Mouse (Mus musculus): Measurements from ENCODE around the gene Apoh. TPM values are rescaled to one million over a fixed set of nuclear protein-coding genes. Genes with fewer than 3 reads are reported as not detected.

Apoh gene
- total and polyA plus RNA-seq, 3 experiments = 0.95 TPM; not detected in 2

DNA sequence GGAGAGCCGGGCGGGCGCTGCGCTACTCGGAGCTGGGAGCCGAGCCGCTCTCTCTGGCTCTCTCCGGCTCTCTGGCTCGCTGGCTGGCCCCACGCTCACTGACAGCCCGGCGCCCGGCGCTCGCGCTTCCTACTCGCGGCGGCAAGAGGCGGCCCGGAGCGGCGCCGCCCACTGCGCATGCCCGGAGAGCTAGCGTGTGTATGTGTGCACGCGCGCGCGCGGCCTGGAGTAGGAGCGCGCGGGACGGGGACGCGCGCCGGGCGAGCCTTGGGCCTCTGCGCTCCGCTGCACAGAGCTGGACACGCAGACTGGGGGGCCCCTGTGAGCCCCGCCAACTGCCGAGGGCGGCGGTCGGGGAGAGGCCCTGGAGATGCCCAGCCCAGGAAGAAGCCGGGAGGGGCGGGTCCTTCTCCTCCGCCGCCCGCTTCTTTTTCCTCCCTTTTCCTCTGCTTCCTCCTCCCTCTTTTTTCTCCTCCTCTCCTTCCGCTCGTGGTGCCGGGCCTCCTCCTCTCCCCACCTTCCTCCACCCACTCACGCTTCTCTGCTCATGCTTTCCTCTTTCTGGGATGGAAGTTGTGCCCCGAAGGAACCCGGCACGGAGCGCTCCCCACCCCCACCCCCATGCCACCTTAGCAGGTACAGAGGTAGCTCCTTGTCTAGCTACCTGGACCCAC is 772 bp downstream of the Apoh start, which contains the start of gene Prkca (continued):
- no peak for TF ChIP-seq SMC3 (IDR thresholded peaks at IDR 0.05; ENCODE audit: low read depth, low read length)
- TF ChIP-seq TCF12 (IDR thresholded peaks at IDR 0.05; ENCODE audit: low read depth, low read length) = peak; percentile 93
- no peak for TF ChIP-seq E2F4 (IDR thresholded peaks at IDR 0.05; ENCODE audit: insufficient replicate concordance, low read depth, low read length)
- TF ChIP-seq CHD1 (IDR thresholded peaks at IDR 0.05; ENCODE audit: low read depth, low read length) = no peak
- no peak for TF ChIP-seq ZC3H11A (IDR thresholded peaks at IDR 0.05; ENCODE audit: low read depth, low read length)
- TF ChIP-seq IRF4 (IDR thresholded peaks at IDR 0.05; ENCODE audit: low read depth, low read length) = peak; percentile 57; the same call in 1 of the 2 replicates
- TF ChIP-seq HCFC1 (IDR thresholded peaks at IDR 0.05; ENCODE audit: low read depth, low read length) = no peak; the same call in 1 of the 2 replicates
- no peak for TF ChIP-seq ZKSCAN1 (IDR thresholded peaks at IDR 0.05; ENCODE audit: borderline replicate concordance, low read depth, low read length)
- no peak for TF ChIP-seq CTCF (conservative IDR thresholded peaks at IDR 0.05 in 1 of 2, IDR thresholded peaks at IDR 0.05 in 1 of 2; ENCODE audit: low read depth in 2 of 2, low read length in 2 of 2)
- no peak for TF ChIP-seq JUN (IDR thresholded peaks at IDR 0.05; ENCODE audit: insufficient read depth, low read depth, low read length)
- no peak for TF ChIP-seq MYC (IDR thresholded peaks at IDR 0.05; ENCODE audit: low read depth, low read length)
- TF ChIP-seq UBTF (IDR thresholded peaks at IDR 0.05; ENCODE audit: low read depth, low read length) = peak; percentile 96; the same call in 1 of the 2 replicates
- no peak for TF ChIP-seq MAFK (IDR thresholded peaks at IDR 0.05; ENCODE audit: insufficient replicate concordance, low read length)
- TF ChIP-seq ZNF384 (IDR thresholded peaks at IDR 0.05; ENCODE audit: low read depth, low read length) = no peak
- no peak for TF ChIP-seq MAZ (IDR thresholded peaks at IDR 0.05; ENCODE audit: low read depth, low read length)
- no peak for TF ChIP-seq USF2 (conservative IDR thresholded peaks at IDR 0.05; ENCODE audit: low read depth, low read length)
- TF ChIP-seq ELF1 (IDR thresholded peaks at IDR 0.05; ENCODE audit: low read depth, low read length) = peak; percentile 79
- TF ChIP-seq CHD2 (IDR thresholded peaks at IDR 0.05; ENCODE audit: low read length) = peak; percentile 57; the same call in 1 of the 2 replicates

DNA sequence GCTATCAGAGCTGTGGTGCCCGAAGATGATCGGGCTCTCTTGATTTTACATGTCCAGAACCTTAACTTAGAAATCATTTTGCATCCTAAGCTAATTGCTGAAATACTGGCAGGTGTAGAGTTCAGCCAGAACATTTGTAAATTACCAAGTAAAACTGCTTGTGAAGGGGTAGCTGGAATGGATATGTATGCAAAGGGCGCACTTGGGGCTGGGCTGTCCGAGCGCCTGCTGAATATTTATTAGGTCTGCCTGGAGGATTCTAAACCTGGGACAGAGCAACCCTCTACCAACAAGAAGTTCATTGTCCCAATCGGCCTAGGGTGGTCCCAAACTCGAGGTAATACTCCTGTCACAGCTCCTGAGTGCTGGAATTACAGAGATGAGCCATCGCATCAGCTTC is 1.6 kb downstream of the Apoh start:
- H3K36me3 ChIP-seq (replicated peaks in 1 of 2; ENCODE audit: control insufficient read depth in 1 of 2, insufficient read depth in 1 of 2, low read length in 1 of 2) = peaks cover 2 to 5% of the 10 kb centered on the region in 2 experiments
- peak overlapping the region; percentile 86 for H3K4me2 ChIP-seq (ENCODE audit: insufficient read depth, low read depth, poor library complexity, severe bottlenecking)
- in situ Hi-C loops (cut with MboI; ENCODE audit: low pct_ligation_motif_present, low pct_unique_long_range_greater_than_20kb, low sequenced_read_pairs) (no loop called here), dilution Hi-C loops (cut with MboI; ENCODE audit: extremely low pct_ligation_motif_present, extremely low pct_unique_long_range_greater_than_20kb, low sequenced_read_pairs) (no loop called here)
- DNase-seq (ENCODE audit: extremely low read depth) = no peak
- peaks cover 2 to 17% of the 10 kb centered on the region in 2 experiments for H3K4me1 ChIP-seq (ENCODE audit: control insufficient read depth in 1 of 2, insufficient read depth in 2 of 2)
- peaks cover 29% of the 10 kb centered on the region for H3K79me2 ChIP-seq (replicated peaks; ENCODE audit: control insufficient read depth, extremely low read depth, insufficient read depth, poor library complexity, severe bottlenecking)
- H3K4me3 ChIP-seq (replicated peaks in 1 of 3; ENCODE audit: low read depth in 2 of 3, low read length in 2 of 3, poor library complexity in 1 of 3) = peak overlapping the region in 1 of 3 experiments; percentile 95
- peak overlapping the region; percentile 61; the same call in 1 of the 2 replicates for H3K9ac ChIP-seq (ENCODE audit: insufficient read depth, low read depth)
- no peaks in the 10 kb centered on the region for H3K9me3 ChIP-seq (replicated peaks; ENCODE audit: low read length)
- TF ChIP-seq IRF4 (IDR thresholded peaks at IDR 0.05; ENCODE audit: low read depth, low read length) = no peak
- TF ChIP-seq MAZ (IDR thresholded peaks at IDR 0.05; ENCODE audit: low read depth, low read length) = no peak
- no peak for TF ChIP-seq EP300 (IDR thresholded peaks at IDR 0.05; ENCODE audit: low read length)
- no peak for TF ChIP-seq NELFE (IDR thresholded peaks at IDR 0.05; ENCODE audit: low read depth, low read length)
- TF ChIP-seq TCF12 (IDR thresholded peaks at IDR 0.05; ENCODE audit: low read depth, low read length) = no peak
- no peak for TF ChIP-seq HCFC1 (IDR thresholded peaks at IDR 0.05; ENCODE audit: low read depth, low read length)
- TF ChIP-seq USF2 (conservative IDR thresholded peaks at IDR 0.05; ENCODE audit: low read depth, low read length) = no peak
- TF ChIP-seq KAT2A (IDR thresholded peaks at IDR 0.05; ENCODE audit: insufficient replicate concordance, low read length) = no peak
- no peak for TF ChIP-seq SIN3A (IDR thresholded peaks at IDR 0.05; ENCODE audit: low read length)
- no peak for TF ChIP-seq TBP (conservative IDR thresholded peaks at IDR 0.05; ENCODE audit: low read depth, low read length)
- no peak for TF ChIP-seq RCOR1 (conservative IDR thresholded peaks at IDR 0.05; ENCODE audit: low read depth, low read length)
- H3K27me3 ChIP-seq (replicated peaks) = no peaks in the 10 kb centered on the region
- H3K27ac ChIP-seq (ENCODE audit: insufficient read depth, low read depth) = no peak overlapping the region

All from CH12.LX (cell line).